Comparison of ENCODE assay signal across 8 mouse cellular contexts in the genomic region with DNA sequence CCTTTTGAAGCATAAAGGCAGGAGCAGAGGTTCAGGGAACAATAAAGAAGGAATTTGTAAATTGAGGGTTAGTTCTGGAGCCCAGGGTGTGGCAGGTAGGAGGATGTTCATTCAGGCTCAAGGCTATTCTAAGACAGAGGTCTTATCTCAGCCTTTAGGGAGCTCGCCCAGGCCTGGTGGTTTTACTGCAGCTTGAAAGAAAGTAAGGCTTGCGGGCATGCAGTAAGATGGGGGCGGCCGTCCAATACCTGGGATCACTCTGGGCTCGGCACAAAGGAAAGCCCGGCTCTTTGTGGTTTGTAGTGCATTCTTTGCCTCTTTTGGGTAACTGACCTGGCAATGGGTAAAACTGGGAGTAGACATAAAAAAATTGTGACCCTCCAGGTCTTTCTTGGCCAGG. TPM values are rescaled to one million over a fixed set of nuclear protein-coding genes. Genes with fewer than 3 reads are reported as not detected.
DNase-seq lines count a peak whose midpoint lies in the region; ATAC-seq and TF ChIP-seq lines count a peak whose summit lies in the region.

No protein-coding gene starts in this region.

- no peaks in the 10 kb centered on the region for H3K27me3 ChIP-seq in ES-Bruce4 (ENCODE audit: control insufficient read depth, insufficient read depth, low read length, poor library complexity, severe bottlenecking)
- no peaks in the 10 kb centered on the region for H3K27me3 ChIP-seq in embryonic facial prominence, embryonic 10.5 days (replicated peaks; ENCODE audit: low read depth, poor library complexity, severe bottlenecking)
- no peaks in the 10 kb centered on the region for H3K27me3 ChIP-seq in hindbrain, embryonic 13.5 days
- no peaks in the 10 kb centered on the region for H3K27me3 ChIP-seq in liver, embryonic 14.5 days (ENCODE audit: control insufficient read depth, insufficient read depth, low read length)
- H3K27me3 ChIP-seq in neural tube, embryonic 15.5 days (replicated peaks), result no peaks in the 10 kb centered on the region

- peak overlapping the region; percentile 73 for H3K4me2 ChIP-seq in hindbrain, embryonic 13.5 days
- peak overlapping the region; percentile 82 for H3K4me2 ChIP-seq in liver, embryonic 14.5 days (ENCODE audit: low read depth)
- H3K4me2 ChIP-seq in neural tube, embryonic 15.5 days, result peak overlapping the region; percentile 74

- peak; percentile 93 for TF ChIP-seq EP300 in ES-Bruce4 (IDR thresholded peaks at IDR 0.05; ENCODE audit: insufficient read depth, low read depth, low read length)
- no peak for TF ChIP-seq EP300 in liver, embryonic 14.5 days (IDR thresholded peaks at IDR 0.05; ENCODE audit: low read depth)

- peak overlapping the region; percentile 100 for H3K27ac ChIP-seq in ES-Bruce4 (ENCODE audit: insufficient read depth, low read length)
- peak overlapping the region; percentile 96 for H3K27ac ChIP-seq in embryonic facial prominence, embryonic 10.5 days (replicated peaks)
- peak overlapping the region; percentile 89 for H3K27ac ChIP-seq in hindbrain, embryonic 13.5 days
- peak overlapping the region; percentile 40 for H3K27ac ChIP-seq in liver, embryonic 14.5 days
- peak overlapping the region; percentile 91 for H3K27ac ChIP-seq in neural tube, embryonic 15.5 days (replicated peaks)

- ATAC-seq in hindbrain, embryonic 13.5 days (ENCODE audit: low FRiP score), result no peak
- peak; percentile 18; the same call in 1 of the 2 replicates for ATAC-seq in liver, embryonic 14.5 days (ENCODE audit: insufficient read depth)
- ATAC-seq in neural tube, embryonic 15.5 days (ENCODE audit: low FRiP score), result peak; percentile 26; the same call in 1 of the 2 replicates
- ATAC-seq in activated CD4-positive, CD25-positive, alpha-beta regulatory T cell, adult 4 months, result no peak

- H3K36me3 ChIP-seq in ES-Bruce4 (ENCODE audit: control insufficient read depth, insufficient read depth, low read length, poor library complexity, severe bottlenecking), result peaks cover 24% of the 10 kb centered on the region
- peaks cover 26% of the 10 kb centered on the region for H3K36me3 ChIP-seq in embryonic facial prominence, embryonic 10.5 days (replicated peaks)
- peaks cover 17% of the 10 kb centered on the region for H3K36me3 ChIP-seq in hindbrain, embryonic 13.5 days
- H3K36me3 ChIP-seq in liver, embryonic 14.5 days (replicated peaks; ENCODE audit: control insufficient read depth, insufficient read depth, low read depth), result peaks cover 3% of the 10 kb centered on the region
- H3K36me3 ChIP-seq in neural tube, embryonic 15.5 days, result peaks cover 11% of the 10 kb centered on the region

- H3K4me3 ChIP-seq in ES-Bruce4 (ENCODE audit: low read depth, low read length), result peak overlapping the region; percentile 88
- H3K4me3 ChIP-seq in embryonic facial prominence, embryonic 10.5 days, result peak overlapping the region; percentile 92
- peak overlapping the region; percentile 83 for H3K4me3 ChIP-seq in hindbrain, embryonic 13.5 days
- H3K4me3 ChIP-seq in liver, embryonic 14.5 days (ENCODE audit: insufficient read depth in 1 of 2, low read depth in 2 of 2, low read length in 2 of 2), result peak overlapping the region; percentile 69 to 97
- H3K4me3 ChIP-seq in neural tube, embryonic 15.5 days (replicated peaks), result peak overlapping the region; percentile 98

- H3K9ac ChIP-seq in ES-Bruce4 (ENCODE audit: low read depth, poor library complexity, severe bottlenecking), result peak overlapping the region; percentile 93
- peak overlapping the region; percentile 87 for H3K9ac ChIP-seq in hindbrain, embryonic 13.5 days
- peak overlapping the region; percentile 69 for H3K9ac ChIP-seq in liver, embryonic 14.5 days (replicated peaks)
- H3K9ac ChIP-seq in neural tube, embryonic 15.5 days (replicated peaks), result peak overlapping the region; percentile 82

- DNase-seq in heart, adult 18-20 months, result peak; percentile 15 to 53
- DNase-seq in heart, adult 8-10 months (ENCODE audit: low spot score), result no peak
- peak; percentile 28 for DNase-seq in embryonic facial prominence, embryonic 10.5 days (ENCODE audit: low spot score)
- DNase-seq in liver, embryonic 14.5 days (ENCODE audit: low read depth in 3 of 3, low spot score in 3 of 3), result peak in 1 of 3 experiments; percentile 31

- TF ChIP-seq CTCF in ES-Bruce4 (IDR thresholded peaks at IDR 0.05; ENCODE audit: low read depth, low read length), result no peak
- TF ChIP-seq CTCF in liver, embryonic 14.5 days (IDR thresholded peaks at IDR 0.05; ENCODE audit: low read depth), result no peak

- WGBS in embryonic facial prominence, embryonic 10.5 days, result 25% methylated on average over 6 of the region's 6 CpGs
- 35% methylated on average over 6 of the region's 6 CpGs for WGBS in hindbrain, embryonic 13.5 days
- 6% methylated on average over 6 of the region's 6 CpGs for WGBS in liver, embryonic 14.5 days (ENCODE audit: insufficient replicate concordance)
- WGBS in neural tube, embryonic 15.5 days, result 15% methylated on average over 6 of the region's 6 CpGs

- peaks cover 1% of the 10 kb centered on the region for H3K4me1 ChIP-seq in ES-Bruce4 (ENCODE audit: control insufficient read depth, insufficient read depth, low read length)
- peaks cover 27% of the 10 kb centered on the region for H3K4me1 ChIP-seq in embryonic facial prominence, embryonic 10.5 days
- H3K4me1 ChIP-seq in hindbrain, embryonic 13.5 days (replicated peaks), result peaks cover 21% of the 10 kb centered on the region
- peaks cover 9 to 11% of the 10 kb centered on the region in 2 experiments; a peak in 3 of 4 replicates for H3K4me1 ChIP-seq in liver, embryonic 14.5 days (replicated peaks; ENCODE audit: control insufficient read depth in 2 of 2, insufficient read depth in 2 of 2, low read length in 1 of 2)
- H3K4me1 ChIP-seq in neural tube, embryonic 15.5 days, result peaks cover 22% of the 10 kb centered on the region

- peaks cover 20% of the 10 kb centered on the region for H3K9me3 ChIP-seq in ES-Bruce4 (replicated peaks; ENCODE audit: control insufficient read depth, insufficient read depth, low read length, poor library complexity, severe bottlenecking)
- H3K9me3 ChIP-seq in embryonic facial prominence, embryonic 10.5 days, result 0 out of 2 replicates have a peak, but pooled peaks cover 2% of the 10 kb centered on the region
- H3K9me3 ChIP-seq in hindbrain, embryonic 13.5 days, result no peaks in the 10 kb centered on the region
- H3K9me3 ChIP-seq in liver, embryonic 14.5 days (ENCODE audit: control insufficient read depth, low read length), result no peaks in the 10 kb centered on the region
- no peaks in the 10 kb centered on the region for H3K9me3 ChIP-seq in neural tube, embryonic 15.5 days (replicated peaks)

- peak; percentile 19 for TF ChIP-seq POLR2A in ES-Bruce4 (IDR thresholded peaks at IDR 0.05; ENCODE audit: insufficient read depth, low read length)

RNA-seq across cellular contexts. Expression of gene Zfp568, which starts 0.8 kb away (rescaled TPM):
- 10 to 100 TPM; 24.0 to 31.6 TPM for total RNA-seq in heart, adult 18-20 months (2021)
- 10 to 100 TPM; 16.9 to 27.9 (median 21.5) TPM for total RNA-seq in heart, adult 8-10 months (2022)
- polyA plus RNA-seq in ES-Bruce4 (2011; ENCODE audit: insufficient read depth, insufficient read length, low read depth, missing spikeins), result 98.0 and 103 TPM in 2 replicates
- 30.4 and 34.3 TPM in 2 replicates for polyA plus RNA-seq in embryonic facial prominence, embryonic 10.5 days (2016; fragmentation: Nextera tagmentation; extraction: Ambion mirVana)
- 5.5 and 8.0 TPM in 2 replicates for polyA plus RNA-seq in hindbrain, embryonic 13.5 days (2015; fragmentation: Nextera tagmentation; extraction: Ambion mirVana)
- 4.5 and 6.1 TPM in 2 replicates for polyA plus RNA-seq in liver, embryonic 14.5 days (2012; rRNA removed)
- 7.0 and 8.2 TPM in 2 replicates for polyA plus RNA-seq in liver, embryonic 14.5 days (2014; fragmentation: Nextera tagmentation; extraction: Ambion mirVana)
- polyA plus RNA-seq in neural tube, embryonic 15.5 days (2015; fragmentation: Nextera tagmentation; extraction: Ambion mirVana), result 5.1 and 6.9 TPM in 2 replicates
- 1 to 10 TPM; 1.0 to 1.5 TPM for polyA plus RNA-seq in activated CD4-positive, CD25-positive, alpha-beta regulatory T cell, adult 4 months (2017; shearing (Covaris generic))

RNA-seq across cellular contexts. Expression of gene Zfp74, which starts 29.0 kb away (rescaled TPM):
- total RNA-seq in heart, adult 18-20 months (2021), result 1 to 10 TPM; 4.3 to 6.8 TPM
- total RNA-seq in heart, adult 8-10 months (2022), result 1 to 10 TPM; 5.8 to 6.5 (median 6.0) TPM
- 19.6 and 19.7 TPM in 2 replicates for polyA plus RNA-seq in ES-Bruce4 (2011; ENCODE audit: insufficient read depth, insufficient read length, low read depth, missing spikeins)
- polyA plus RNA-seq in embryonic facial prominence, embryonic 10.5 days (2016; fragmentation: Nextera tagmentation; extraction: Ambion mirVana), result 13.9 and 14.7 TPM in 2 replicates
- polyA plus RNA-seq in hindbrain, embryonic 13.5 days (2015; fragmentation: Nextera tagmentation; extraction: Ambion mirVana), result 17.5 and 18.4 TPM in 2 replicates
- 1.5 and 1.7 TPM in 2 replicates for polyA plus RNA-seq in liver, embryonic 14.5 days (2012; rRNA removed)
- polyA plus RNA-seq in liver, embryonic 14.5 days (2014; fragmentation: Nextera tagmentation; extraction: Ambion mirVana), result 0.85 and 1.8 TPM in 2 replicates
- 20.0 and 20.2 TPM in 2 replicates for polyA plus RNA-seq in neural tube, embryonic 15.5 days (2015; fragmentation: Nextera tagmentation; extraction: Ambion mirVana)
- 1 to 10 TPM; 4.0 to 4.5 TPM for polyA plus RNA-seq in activated CD4-positive, CD25-positive, alpha-beta regulatory T cell, adult 4 months (2017; shearing (Covaris generic))

Comparison
In these comparisons a context has a peak if more than half of its experiments do, and no peak if none do; other contexts are left out.
1. H3K27ac ChIP-seq: peak in every context shown above with its lines; median percentile 100 in ES-Bruce4; 96 in embryonic facial prominence, embryonic 10.5 days; 91 in neural tube, embryonic 15.5 days; 89 in hindbrain, embryonic 13.5 days; 40 in liver, embryonic 14.5 days.
2. ATAC-seq: peak in liver, embryonic 14.5 days (single experiment) and neural tube, embryonic 15.5 days (single experiment); none in hindbrain, embryonic 13.5 days (single experiment) and activated CD4-positive, CD25-positive, alpha-beta regulatory T cell, adult 4 months (single experiment).
3. Peak in every context shown above with its lines, with median percentiles within 50 percentile points of each other: H3K4me3 ChIP-seq, H3K9ac ChIP-seq and H3K4me2 ChIP-seq.